Mouse (Mus musculus) embryonic facial prominence, embryonic 12.5 days (tissue): ENCODE measurements around the gene Trp53inp2. TPM values are rescaled to one million over a fixed set of nuclear protein-coding genes. Genes with fewer than 3 reads are reported as not detected.

Experiments used
- ATAC-seq: fragments of 200-750 bp; cut with Nextera tagmentation; 2 replicates; pipeline ENCODE4 v1.8.0; 2017; ENCODE audit not compliant: insufficient number of reproducible peaks, insufficient read depth, low FRiP score, low TSS enrichment
- H3K27ac ChIP-seq: fragments of 300-500 bp; sonication (generic); 2 replicates; pipeline ENCODE4 v1.5.1; 2016; ENCODE audit warnings: mild to moderate bottlenecking
- H3K27me3 ChIP-seq: fragments of 300-500 bp; sonication (generic); 2 replicates; pipeline ENCODE4 v1.6.1; 2016; ENCODE audit warnings: mild to moderate bottlenecking, moderate library complexity
- H3K36me3 ChIP-seq: fragments of 300-500 bp; sonication (generic); 2 replicates; pipeline ENCODE4 v1.6.1; 2016; ENCODE audit warnings: mild to moderate bottlenecking
- H3K4me1 ChIP-seq: fragments of 300-500 bp; sonication (generic); 2 replicates; pipeline ENCODE4 v1.6.1; 2016
- H3K4me2 ChIP-seq: fragments of 300-500 bp; sonication (generic); replicated peaks from 2 replicates; pipeline ENCODE4 v1.6.1; 2016; ENCODE audit warnings: mild to moderate bottlenecking, moderate library complexity
- H3K4me3 ChIP-seq: fragments of 300-500 bp; sonication (generic); 2 replicates; pipeline ENCODE4 v1.5.1; 2016; ENCODE audit warnings: mild to moderate bottlenecking
- H3K9ac ChIP-seq: fragments of 300-500 bp; sonication (generic); 2 replicates; pipeline ENCODE4 v1.6.1; 2016; ENCODE audit warnings: mild to moderate bottlenecking, moderate library complexity
- H3K9me3 ChIP-seq: fragments of 300-500 bp; sonication (generic); 2 replicates; pipeline ENCODE4 v1.6.1; 2016; ENCODE audit warnings: mild to moderate bottlenecking, moderate library complexity
- WGBS: fragments of 180-500 bp; shearing (Covaris S2); methylation state at CpG from one replicate; pipeline ENCODE4 v1.1.7; 2016; 5-methylcytosine and 5-hydroxymethylcytosine counted together
- polyA plus RNA-seq: library from polyadenylated mRNA; unstranded; fragments of >200 nt; fragmentation: Nextera tagmentation; extraction: Ambion mirVana; gene quantifications from 2 replicates; pipeline ENCODE4 v1.2.1, GENCODE M21; 2016

Gene Trp53inp2
- polyA plus RNA-seq = 31.4 and 31.9 TPM in 2 replicates

- 41% methylated on average over 8 of the region's 8 CpGs for WGBS
- H3K4me1 ChIP-seq = peaks cover 20% of the 10 kb centered on the region
- H3K4me2 ChIP-seq = peak within 1 kb of the TSS; percentile 75
- no peak for ATAC-seq
- peak within 1 kb of the TSS; percentile 82 for H3K4me3 ChIP-seq
- peaks cover 14% of the 10 kb centered on the region; the same call in 1 of the 2 replicates for H3K27me3 ChIP-seq
- H3K9ac ChIP-seq = peak within 1 kb of the TSS; percentile 85
- no peaks in the 10 kb centered on the region for H3K9me3 ChIP-seq
- H3K36me3 ChIP-seq = peaks cover 3% of the 10 kb centered on the region
- H3K27ac ChIP-seq = peak within 1 kb of the TSS; percentile 95
Observed at GRCm38 (mm10) chr2:155380261-155381059, at the start of gene Trp53inp2. TSS of gene Trp53inp2 (plus strand) at chr2:155381059.

GRCm38 (mm10) chr2:155331351-155331750 lies 49.5 kb upstream of the Trp53inp2 start:
- Histone ChIP-seq H3K9ac (no peak overlapping the region), H3K4me2 (no peak overlapping the region), H3K27ac (no peak overlapping the region), H3K36me3 (peaks cover 48% of the 10 kb centered on the region), H3K27me3 (no peaks in the 10 kb centered on the region), H3K4me1 (no peaks in the 10 kb centered on the region), H3K9me3 (no peaks in the 10 kb centered on the region), H3K4me3 (no peak overlapping the region)
- ATAC-seq = no peak
- whole genome bisulfite sequencing = 89% methylated on average over 4 of the region's 4 CpGs

- Histone ChIP-seq H3K4me3 (no peak overlapping the region), H3K4me1 (no peaks in the 10 kb centered on the region), H3K27me3 (no peaks in the 10 kb centered on the region), H3K9ac (no peak overlapping the region), H3K4me2 (no peak overlapping the region), H3K27ac (no peak overlapping the region), H3K9me3 (no peaks in the 10 kb centered on the region), H3K36me3 (peaks cover 36% of the 10 kb centered on the region)
- no peak for ATAC-seq
- 93% methylated on average over 1 of the region's 1 CpGs for WGBS
Observed at GRCm38 (mm10) chr2:155333421-155333820, 47.4 kb upstream of the Trp53inp2 start.

GRCm38 (mm10) chr2:155335231-155335630 lies 45.6 kb upstream of the Trp53inp2 start:
- Histone ChIP-seq H3K27ac (no peak overlapping the region), H3K4me1 (no peaks in the 10 kb centered on the region), H3K27me3 (no peaks in the 10 kb centered on the region), H3K9me3 (no peaks in the 10 kb centered on the region), H3K4me3 (no peak overlapping the region), H3K9ac (no peak overlapping the region), H3K36me3 (peaks cover 35% of the 10 kb centered on the region), H3K4me2 (no peak overlapping the region)
- no peak for ATAC-seq
- WGBS = 69% methylated on average over 1 of the region's 1 CpGs

- Histone ChIP-seq H3K4me3 (no peak overlapping the region), H3K4me2 (no peak overlapping the region), H3K27ac (no peak overlapping the region), H3K27me3 (no peaks in the 10 kb centered on the region), H3K9me3 (no peaks in the 10 kb centered on the region), H3K9ac (no peak overlapping the region), H3K36me3 (peaks cover 29% of the 10 kb centered on the region), H3K4me1 (no peaks in the 10 kb centered on the region)
- 91% methylated on average over 3 of the region's 3 CpGs for WGBS
- ATAC-seq = no peak
Observed at GRCm38 (mm10) chr2:155336254-155336653, 44.6 kb upstream of the Trp53inp2 start.

GRCm38 (mm10) chr2:155340166-155340565 lies 40.7 kb upstream of the Trp53inp2 start:
- Histone ChIP-seq H3K27ac (no peak overlapping the region), H3K9ac (no peak overlapping the region), H3K36me3 (peaks cover 25% of the 10 kb centered on the region), H3K4me3 (no peak overlapping the region), H3K9me3 (no peaks in the 10 kb centered on the region), H3K4me1 (no peaks in the 10 kb centered on the region), H3K27me3 (no peaks in the 10 kb centered on the region), H3K4me2 (no peak overlapping the region)
- ATAC-seq = no peak

- no peaks in the 10 kb centered on the region for H3K4me1 ChIP-seq
- H3K9ac ChIP-seq = no peak overlapping the region
- no peak overlapping the region for H3K4me3 ChIP-seq
- WGBS = 81% methylated on average over 1 of the region's 1 CpGs
- no peaks in the 10 kb centered on the region for H3K9me3 ChIP-seq
- no peak overlapping the region for H3K27ac ChIP-seq
- H3K27me3 ChIP-seq = no peaks in the 10 kb centered on the region
- H3K4me2 ChIP-seq = no peak overlapping the region
- 0 out of 2 replicates have a peak, but pooled peaks cover 18% of the 10 kb centered on the region for H3K36me3 ChIP-seq
- no peak for ATAC-seq
Observed at GRCm38 (mm10) chr2:155346670-155347069, 34.2 kb upstream of the Trp53inp2 start.

- Histone ChIP-seq H3K9me3 (no peaks in the 10 kb centered on the region), H3K4me3 (no peak overlapping the region), H3K4me2 (no peak overlapping the region), H3K27ac (no peak overlapping the region), H3K36me3 (no peaks in the 10 kb centered on the region), H3K27me3 (no peaks in the 10 kb centered on the region), H3K4me1 (peaks cover 13% of the 10 kb centered on the region), H3K9ac (no peak overlapping the region)
- ATAC-seq = no peak
- WGBS = 94% methylated on average over 3 of the region's 3 CpGs
Observed at GRCm38 (mm10) chr2:155354402-155354801, 26.5 kb upstream of the Trp53inp2 start.

- ATAC-seq = peak; percentile 99
- Histone ChIP-seq H3K9ac (peak within 1 kb of the TSS; percentile 80), H3K9me3 (no peaks in the 10 kb centered on the region), H3K27ac (peak within 1 kb of the TSS; percentile 70), H3K4me3 (peak within 1 kb of the TSS; percentile 83), H3K36me3 (no peaks in the 10 kb centered on the region), H3K27me3 (no peaks in the 10 kb centered on the region), H3K4me1 (peaks cover 13% of the 10 kb centered on the region), H3K4me2 (peak within 1 kb of the TSS; percentile 81)
- under 1% methylated on average over 38 of the region's 38 CpGs for WGBS
Observed at GRCm38 (mm10) chr2:155356971-155357591, 23.8 kb upstream of the Trp53inp2 start, which contains the start of gene Pigu. TSS of gene Pigu (minus strand) at chr2:155357430.

GRCm38 (mm10) chr2:155357686-155358399 lies 23.0 kb upstream of the Trp53inp2 start:
- H3K4me2 ChIP-seq = peak overlapping the region; percentile 52
- H3K4me1 ChIP-seq = peaks cover 13% of the 10 kb centered on the region
- no peak overlapping the region for H3K9ac ChIP-seq
- 0 out of 2 replicates have a peak, but pooled peaks have one; percentile 10 for ATAC-seq
- no peaks in the 10 kb centered on the region for H3K27me3 ChIP-seq
- H3K9me3 ChIP-seq = no peaks in the 10 kb centered on the region
- H3K27ac ChIP-seq = no peak overlapping the region
- 34% methylated on average over 14 of the region's 14 CpGs for WGBS
- H3K36me3 ChIP-seq = no peaks in the 10 kb centered on the region
- peak overlapping the region; percentile 83 for H3K4me3 ChIP-seq

GRCm38 (mm10) chr2:155367635-155368284 lies 13.1 kb upstream of the Trp53inp2 start:
- no peak for ATAC-seq
- Histone ChIP-seq H3K36me3 (no peaks in the 10 kb centered on the region), H3K9me3 (no peaks in the 10 kb centered on the region), H3K27me3 (no peaks in the 10 kb centered on the region), H3K4me2 (no peak overlapping the region), H3K4me3 (no peak overlapping the region), H3K27ac (no peak overlapping the region), H3K9ac (no peak overlapping the region), H3K4me1 (no peaks in the 10 kb centered on the region)
- WGBS = 84% methylated on average over 7 of the region's 7 CpGs
